Mouse (Mus musculus) hindbrain, embryonic 14.5 days (tissue): ENCODE results near the gene Prdm16. TPM values are rescaled to one million over a fixed set of nuclear protein-coding genes. Genes with fewer than 3 reads are reported as not detected.

ENCODE experiments used
- ATAC-seq: fragments of 200-750 bp; cut with Nextera tagmentation; 2 replicates; pipeline ENCODE4 v1.8.0; 2017; ENCODE audit warnings: moderate number of reproducible peaks, mild to moderate bottlenecking, moderate TSS enrichment, moderate library complexity; ENCODE audit not compliant: low FRiP score
- DNase-seq: peaks from one replicate; pipeline ENCODE4 v3.0.0-alpha.2; 2015; ENCODE audit warnings: low spot score
- H3K27ac ChIP-seq: fragments of 300-500 bp; sonication (generic); 2 replicates; pipeline ENCODE4 v1.5.1; 2014; ENCODE audit warnings: mild to moderate bottlenecking, moderate library complexity
- H3K27me3 ChIP-seq: fragments of 300-500 bp; sonication (generic); 2 replicates; pipeline ENCODE4 v1.6.1; 2014; ENCODE audit warnings: mild to moderate bottlenecking, low read length, mixed read lengths; ENCODE audit not compliant: control insufficient read depth, insufficient read depth
- H3K36me3 ChIP-seq: fragments of 300-500 bp; sonication (generic); replicated peaks from 2 replicates; pipeline ENCODE4 v1.6.1; 2014; ENCODE audit not compliant: control insufficient read depth, insufficient read depth
- H3K4me1 ChIP-seq: fragments of 300-500 bp; sonication (generic); replicated peaks from 2 replicates; pipeline ENCODE4 v1.6.1; 2014; ENCODE audit warnings: antibody characterized with exemption, low read length, mixed read lengths; ENCODE audit not compliant: control insufficient read depth, insufficient read depth
- H3K4me2 ChIP-seq: fragments of 300-500 bp; sonication (generic); replicated peaks from 2 replicates; pipeline ENCODE4 v1.6.1; 2014; ENCODE audit warnings: mild to moderate bottlenecking, moderate library complexity
- H3K4me3 ChIP-seq: fragments of 300-500 bp; sonication (generic); replicated peaks from 2 replicates; pipeline ENCODE4 v1.5.1; 2014; ENCODE audit warnings: mild to moderate bottlenecking, low read length
- H3K9ac ChIP-seq: fragments of 300-500 bp; sonication (generic); 2 replicates; pipeline ENCODE4 v1.6.1; 2014
- H3K9me3 ChIP-seq: fragments of 300-500 bp; sonication (generic); 2 replicates; pipeline ENCODE4 v1.6.1; 2016; ENCODE audit warnings: low read length; ENCODE audit not compliant: control insufficient read depth
- WGBS: fragments of 180-500 bp; shearing (Covaris S2); extraction: QIAGEN DNeasy Blood & Tissue Kit; methylation state at CpG from one replicate; pipeline ENCODE4 v1.1.7; 2014; 5-methylcytosine and 5-hydroxymethylcytosine counted together
- polyA plus RNA-seq: library from polyadenylated mRNA; unstranded; fragments of >200 nt; fragmentation: Nextera tagmentation; extraction: Ambion mirVana; gene quantifications from 2 replicates; pipeline ENCODE4 v1.2.1, GENCODE M21; 2014

Gene Prdm16
- polyA plus RNA-seq, 1 experiment from 2014 or later: 15.6 TPM

DNA sequence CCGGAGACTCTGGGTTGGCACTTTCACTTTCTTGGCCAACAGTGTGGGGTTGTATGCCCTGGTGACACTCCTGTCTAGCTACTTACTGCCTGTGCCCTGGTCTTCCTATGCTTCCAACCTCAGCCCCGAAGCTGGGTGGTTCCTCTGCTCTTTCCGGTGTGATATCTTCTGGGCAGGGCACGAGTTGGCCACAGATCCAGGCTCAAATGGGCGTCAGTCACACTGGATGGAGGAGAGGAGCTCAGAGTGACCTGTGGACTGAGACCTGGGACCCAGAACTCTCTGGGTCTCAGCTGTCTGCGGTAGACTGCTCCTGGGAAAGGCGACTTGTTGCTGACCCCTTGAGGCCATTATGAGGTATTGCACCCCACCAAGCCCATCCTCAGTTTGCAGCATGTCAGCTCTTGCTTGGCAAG is 335.2 kb downstream of the Prdm16 start, which contains the start of gene Arhgef16:
Gene Arhgef16 (minus strand): TSS at position 211 of the 416 bp plus-strand sequence.
- Histone ChIP-seq H3K9me3 (no peaks in the 10 kb centered on the region), H3K27ac (no peak within 1 kb of the TSS), H3K4me1 (peaks cover 10% of the 10 kb centered on the region; the same call in 1 of the 2 replicates), H3K4me3 (no peak within 1 kb of the TSS), H3K27me3 (peaks cover 37% of the 10 kb centered on the region), H3K9ac (no peak within 1 kb of the TSS), H3K4me2 (no peak within 1 kb of the TSS), H3K36me3 (no peaks in the 10 kb centered on the region)
- ATAC-seq (peak; percentile 40; the same call in 1 of the 2 replicates), DNase-seq (peak; percentile 71)
- WGBS: 27% methylated on average over 7 of the region's 7 CpGs

DNA sequence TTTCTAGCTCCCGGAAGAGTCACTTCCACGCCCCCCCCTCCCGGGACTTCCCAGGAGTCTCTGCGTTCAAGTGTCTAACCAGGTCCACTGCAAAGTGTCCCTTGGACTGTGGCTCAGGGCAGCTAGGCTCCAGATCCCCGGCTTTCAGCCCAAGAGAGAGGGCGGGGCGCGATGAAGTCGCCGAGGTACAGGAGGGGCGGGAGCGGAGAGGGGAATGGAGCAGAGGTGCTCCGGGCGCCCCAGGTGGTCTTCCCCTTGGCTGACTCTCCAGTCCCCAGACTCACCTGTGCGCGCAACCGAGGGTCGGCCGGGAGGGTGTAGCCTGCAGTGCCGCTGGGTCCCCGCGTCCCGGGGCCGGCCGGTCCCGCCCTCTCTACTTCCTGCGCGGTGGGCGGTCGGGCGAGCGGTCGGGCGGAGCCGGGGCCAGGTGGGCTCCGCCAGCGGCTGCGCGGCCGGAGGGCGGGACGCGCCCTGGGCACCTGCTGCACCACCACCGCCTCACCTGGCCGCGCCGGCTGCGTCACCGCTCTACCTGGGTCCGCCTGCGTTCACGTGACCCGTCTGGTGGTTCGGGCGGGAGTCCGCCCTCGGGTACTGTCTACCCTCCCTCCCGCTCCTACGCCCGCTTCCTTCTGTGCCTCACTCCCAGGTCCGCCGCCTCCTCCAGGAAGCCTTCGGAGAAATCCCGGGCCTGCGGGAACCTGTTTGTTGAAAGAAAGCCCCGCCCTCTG is 337.0 kb downstream of the Prdm16 start:
- Histone ChIP-seq H3K27me3 (peaks cover 37% of the 10 kb centered on the region), H3K9me3 (no peaks in the 10 kb centered on the region), H3K4me3 (peak overlapping the region; percentile 41), H3K9ac (peak overlapping the region; percentile 38), H3K27ac (no peak overlapping the region), H3K36me3 (no peaks in the 10 kb centered on the region), H3K4me2 (peak overlapping the region; percentile 76), H3K4me1 (peaks cover 10% of the 10 kb centered on the region; the same call in 1 of the 2 replicates)
- DNase-seq (no peak), ATAC-seq (peak; percentile 50; the same call in 1 of the 2 replicates)
- 2% methylated on average over 62 of the region's 66 CpGs for WGBS

DNA sequence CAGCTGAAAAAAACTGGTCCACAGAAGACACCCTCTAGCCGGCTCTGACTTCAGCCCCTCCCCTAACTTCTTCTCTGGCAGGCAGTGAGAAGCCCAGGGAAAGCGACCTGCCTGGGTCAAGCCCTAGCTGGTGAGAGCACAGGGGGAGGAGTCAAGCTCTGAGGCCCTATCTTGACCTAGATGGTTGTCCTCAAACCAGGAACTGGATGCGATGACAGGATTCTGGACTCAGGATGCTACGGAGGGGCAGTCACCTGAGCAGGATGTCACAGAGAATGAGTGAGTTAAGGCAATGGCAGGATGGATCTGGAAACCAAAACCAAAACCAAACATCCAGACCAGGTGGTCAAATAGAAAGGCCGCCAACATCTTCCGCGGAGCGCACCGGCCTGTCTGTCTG is 338.9 kb downstream of the Prdm16 start:
- ATAC-seq (no peak), DNase-seq (no peak)
- Histone ChIP-seq H3K4me3 (no peak overlapping the region), H3K36me3 (no peaks in the 10 kb centered on the region), H3K4me1 (peaks cover 16% of the 10 kb centered on the region; the same call in 1 of the 2 replicates), H3K9me3 (no peaks in the 10 kb centered on the region), H3K9ac (no peak overlapping the region), H3K4me2 (no peak overlapping the region), H3K27ac (no peak overlapping the region), H3K27me3 (peaks cover 37% of the 10 kb centered on the region)
- WGBS: 39% methylated on average over 9 of the region's 9 CpGs

DNA sequence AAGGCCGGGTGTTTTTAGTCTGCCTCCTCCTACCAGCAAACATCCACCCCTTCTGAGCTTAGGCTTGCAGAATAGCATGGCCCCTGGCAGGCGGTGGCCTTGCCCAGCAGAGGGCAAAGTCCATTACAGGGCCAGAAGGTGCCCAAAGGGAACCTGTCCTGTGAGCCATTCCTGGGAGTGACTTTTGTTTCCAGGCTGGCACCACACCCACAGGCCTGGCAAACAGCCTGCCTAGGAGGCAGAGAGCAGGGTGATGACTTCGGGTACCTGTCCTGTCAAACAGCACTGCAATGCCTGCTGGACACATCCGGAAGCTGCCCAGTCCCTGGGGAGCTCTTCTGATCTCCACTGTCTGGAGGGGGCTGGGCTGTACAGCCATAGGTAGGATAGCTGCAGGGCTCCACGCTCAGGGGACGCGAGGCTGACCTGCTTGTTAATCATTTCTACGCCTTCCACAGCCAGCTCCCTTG is 342.4 kb downstream of the Prdm16 start:
- H3K9ac ChIP-seq: no peak overlapping the region
- H3K27ac ChIP-seq: no peak overlapping the region
- H3K27me3 ChIP-seq: peaks cover 14% of the 10 kb centered on the region; the same call in 1 of the 2 replicates
- WGBS: 37% methylated on average over 8 of the region's 8 CpGs
- no peak for ATAC-seq
- H3K4me2 ChIP-seq: no peak overlapping the region
- DNase-seq: no peak
- no peak overlapping the region for H3K4me3 ChIP-seq
- 0 out of 2 replicates have a peak, but pooled peaks cover 6% of the 10 kb centered on the region for H3K4me1 ChIP-seq
- H3K9me3 ChIP-seq: no peaks in the 10 kb centered on the region
- H3K36me3 ChIP-seq: no peaks in the 10 kb centered on the region

DNA sequence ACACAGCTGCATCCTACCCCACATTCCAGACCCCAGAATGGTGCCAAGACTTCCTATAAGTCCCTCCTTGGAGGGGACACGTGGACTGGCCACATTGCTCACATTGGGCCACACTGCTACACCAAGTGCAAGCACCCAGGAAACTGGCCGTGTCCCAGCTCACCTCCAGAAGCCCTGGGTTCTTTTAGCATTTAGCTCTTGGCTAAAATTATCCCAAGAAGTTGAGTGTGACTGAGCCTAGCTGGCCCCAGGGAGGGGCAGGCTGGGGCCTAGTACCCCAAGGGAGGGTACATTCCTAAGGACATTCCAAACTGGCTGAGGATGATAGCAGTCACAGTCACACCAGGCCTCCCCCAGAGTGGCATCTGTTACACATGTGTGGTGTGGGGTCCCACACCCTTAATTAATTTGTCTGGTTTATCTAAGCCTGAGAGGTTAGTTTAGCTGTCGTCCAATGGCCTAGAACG is 342.9 kb downstream of the Prdm16 start:
- H3K4me3 ChIP-seq: no peak overlapping the region
- H3K9ac ChIP-seq: no peak overlapping the region
- H3K27me3 ChIP-seq: peaks cover 9% of the 10 kb centered on the region; the same call in 1 of the 2 replicates
- no peak overlapping the region for H3K4me2 ChIP-seq
- ATAC-seq (no peak), DNase-seq (no peak)
- no peak overlapping the region for H3K27ac ChIP-seq
- H3K4me1 ChIP-seq: 0 out of 2 replicates have a peak, but pooled peaks cover 6% of the 10 kb centered on the region
- no peaks in the 10 kb centered on the region for H3K36me3 ChIP-seq
- 69% methylated on average over 4 of the region's 4 CpGs for WGBS
- no peaks in the 10 kb centered on the region for H3K9me3 ChIP-seq

DNA sequence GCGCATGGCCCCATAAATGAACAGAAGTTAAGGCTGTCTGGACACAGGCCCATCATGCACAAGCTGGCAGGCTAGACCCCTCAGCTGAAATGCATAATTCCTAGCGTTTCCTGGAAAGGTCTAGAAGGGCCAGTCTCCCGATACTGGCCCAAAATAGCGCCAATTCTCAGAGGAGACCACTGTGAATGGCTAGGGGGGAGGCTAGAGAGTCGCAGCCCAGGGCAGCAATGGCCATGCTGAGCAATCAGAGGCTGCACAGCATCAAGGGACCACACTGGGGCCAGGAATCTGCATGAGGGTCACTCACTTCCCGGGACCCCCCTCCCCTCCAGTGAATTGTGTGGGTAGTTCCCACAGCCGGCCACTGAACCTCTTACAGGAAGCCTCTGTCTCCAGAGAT is 353.0 kb downstream of the Prdm16 start:
- H3K4me3 ChIP-seq: no peak overlapping the region
- DNase-seq: no peak
- H3K27ac ChIP-seq: no peak overlapping the region
- H3K4me2 ChIP-seq: no peak overlapping the region
- H3K27me3 ChIP-seq: no peaks in the 10 kb centered on the region
- no peaks in the 10 kb centered on the region for H3K36me3 ChIP-seq
- H3K9ac ChIP-seq: no peak overlapping the region
- no peak for ATAC-seq
- no peaks in the 10 kb centered on the region for H3K4me1 ChIP-seq
- 68% methylated on average over 7 of the region's 7 CpGs for WGBS
- no peaks in the 10 kb centered on the region for H3K9me3 ChIP-seq

DNA sequence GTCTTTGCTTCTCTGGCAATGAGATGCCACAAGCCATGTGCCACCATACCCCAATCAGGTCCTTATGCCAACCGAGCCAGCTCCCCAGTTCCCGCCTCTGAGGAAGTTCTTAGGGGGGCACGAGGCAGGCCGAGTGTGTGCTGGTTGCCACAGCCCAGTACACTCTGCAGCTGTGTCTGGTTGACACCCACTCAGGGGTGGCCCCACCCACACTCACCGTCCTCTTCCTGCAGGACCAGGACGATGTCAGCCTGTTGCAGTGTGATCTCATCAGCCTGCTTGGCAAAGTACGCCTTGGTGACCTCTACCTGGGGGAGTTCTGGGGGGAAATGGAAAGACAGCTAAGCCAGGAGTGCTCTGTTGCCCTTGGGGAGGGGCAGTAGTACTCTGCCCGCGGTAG is 357.2 kb downstream of the Prdm16 start:
- DNase-seq (no peak), ATAC-seq (no peak)
- H3K4me3 ChIP-seq: no peak overlapping the region
- no peaks in the 10 kb centered on the region for H3K9me3 ChIP-seq
- no peak overlapping the region for H3K4me2 ChIP-seq
- no peaks in the 10 kb centered on the region for H3K4me1 ChIP-seq
- H3K27ac ChIP-seq: no peak overlapping the region
- H3K9ac ChIP-seq: no peak overlapping the region
- no peaks in the 10 kb centered on the region for H3K27me3 ChIP-seq
- WGBS: 84% methylated on average over 9 of the region's 9 CpGs
- H3K36me3 ChIP-seq: no peaks in the 10 kb centered on the region

DNA sequence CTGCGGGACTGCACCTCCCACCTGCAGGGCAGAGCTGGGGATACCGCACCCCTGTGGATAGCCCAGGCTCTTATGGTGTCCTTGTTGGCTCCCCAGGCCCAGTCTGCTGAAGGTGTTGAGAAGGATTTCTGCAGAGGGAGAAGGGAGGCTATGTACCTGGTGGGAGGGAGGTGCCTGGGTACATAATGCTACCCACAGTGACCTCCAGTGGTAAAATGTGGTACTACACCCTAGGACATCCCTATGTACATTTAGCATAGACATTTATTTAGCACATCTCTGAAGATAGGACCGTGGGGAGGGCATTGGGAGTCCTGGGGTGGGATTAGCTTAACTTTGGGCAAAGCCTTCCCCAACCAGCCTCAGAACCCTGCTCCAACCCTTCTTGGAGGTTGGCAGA is 363.7 kb downstream of the Prdm16 start:
- Histone ChIP-seq H3K4me2 (no peak overlapping the region), H3K4me1 (no peaks in the 10 kb centered on the region), H3K9me3 (no peaks in the 10 kb centered on the region), H3K27ac (no peak overlapping the region), H3K36me3 (no peaks in the 10 kb centered on the region), H3K4me3 (no peak overlapping the region), H3K9ac (no peak overlapping the region), H3K27me3 (no peaks in the 10 kb centered on the region)
- peak; percentile 87 for DNase-seq
- 57% methylated on average over 3 of the region's 3 CpGs for WGBS
- ATAC-seq: no peak

DNA sequence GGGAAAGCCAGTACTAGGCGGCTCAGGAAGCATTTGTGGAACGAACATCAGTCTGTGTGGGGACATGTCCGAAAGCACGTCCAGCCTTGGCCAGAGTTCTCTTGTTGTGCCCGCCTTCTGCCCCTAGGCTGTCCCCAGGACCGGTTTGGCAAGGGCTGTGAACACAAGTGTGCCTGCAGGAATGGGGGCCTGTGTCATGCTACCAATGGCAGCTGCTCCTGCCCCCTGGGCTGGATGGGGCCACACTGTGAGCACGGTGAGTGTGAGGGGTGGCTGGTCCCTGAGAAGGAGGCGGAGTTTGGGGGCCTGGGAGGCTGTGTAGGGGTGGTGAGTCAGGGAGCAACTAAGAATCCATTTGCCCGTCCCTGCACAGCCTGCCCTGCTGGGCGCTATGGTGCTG is 367.2 kb downstream of the Prdm16 start:
- no peak overlapping the region for H3K27ac ChIP-seq
- no peak overlapping the region for H3K4me3 ChIP-seq
- WGBS: 61% methylated on average over 10 of the region's 10 CpGs
- H3K9ac ChIP-seq: no peak overlapping the region
- no peaks in the 10 kb centered on the region for H3K27me3 ChIP-seq
- DNase-seq (no peak), ATAC-seq (no peak)
- H3K36me3 ChIP-seq: no peaks in the 10 kb centered on the region
- H3K9me3 ChIP-seq: no peaks in the 10 kb centered on the region
- no peak overlapping the region for H3K4me2 ChIP-seq
- no peaks in the 10 kb centered on the region for H3K4me1 ChIP-seq
